Mouse (Mus musculus): ENCODE results near the gene Cirbp. TPM values are rescaled to one million over a fixed set of nuclear protein-coding genes. Genes with fewer than 3 reads are reported as not detected.

Gene Cirbp
- polyA plus RNA-seq, 1 experiment from 2014 or later: 96.2 TPM

DNA sequence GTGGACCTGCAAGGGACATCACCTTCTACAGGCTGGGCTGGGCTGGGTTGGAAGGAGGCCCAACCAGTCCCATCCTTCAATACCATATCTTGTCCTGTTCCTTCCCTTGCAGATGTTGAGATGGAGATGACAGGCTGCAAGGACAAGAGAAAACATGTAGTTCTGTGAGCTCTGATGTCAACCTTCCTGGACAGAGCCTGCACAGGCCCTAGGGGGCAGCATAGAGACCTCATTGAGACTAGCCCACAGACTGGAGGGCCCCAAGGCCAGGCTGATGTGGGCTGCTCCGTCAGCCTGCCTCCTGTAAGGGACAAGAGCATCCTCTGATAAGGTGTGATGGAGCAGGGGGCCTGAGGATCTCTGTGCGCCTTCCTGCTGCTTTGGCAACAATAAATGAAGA is 8.9 kb downstream of the Cirbp start:
- Histone ChIP-seq H3K9ac (replicated peaks; ENCODE audit: low read length) (no peak overlapping the region), H3K4me3 (ENCODE audit: low read length) (no peak overlapping the region), H3K4me1 (ENCODE audit: insufficient read depth, low read length) (peaks cover 21% of the 10 kb centered on the region), H3K9me3 (ENCODE audit: low read length) (no peaks in the 10 kb centered on the region), H3K4me2 (replicated peaks; ENCODE audit: low read depth, low read length) (no peak overlapping the region), H3K27ac (ENCODE audit: low read length) (no peak overlapping the region), H3K27me3 (ENCODE audit: insufficient read depth, low read length) (no peaks in the 10 kb centered on the region), H3K36me3 (ENCODE audit: insufficient read depth, low read length) (peaks cover 25% of the 10 kb centered on the region)
- 59% methylated on average over 2 of the region's 2 CpGs for WGBS
- ATAC-seq (ENCODE audit: low FRiP score, low TSS enrichment): no peak

DNA sequence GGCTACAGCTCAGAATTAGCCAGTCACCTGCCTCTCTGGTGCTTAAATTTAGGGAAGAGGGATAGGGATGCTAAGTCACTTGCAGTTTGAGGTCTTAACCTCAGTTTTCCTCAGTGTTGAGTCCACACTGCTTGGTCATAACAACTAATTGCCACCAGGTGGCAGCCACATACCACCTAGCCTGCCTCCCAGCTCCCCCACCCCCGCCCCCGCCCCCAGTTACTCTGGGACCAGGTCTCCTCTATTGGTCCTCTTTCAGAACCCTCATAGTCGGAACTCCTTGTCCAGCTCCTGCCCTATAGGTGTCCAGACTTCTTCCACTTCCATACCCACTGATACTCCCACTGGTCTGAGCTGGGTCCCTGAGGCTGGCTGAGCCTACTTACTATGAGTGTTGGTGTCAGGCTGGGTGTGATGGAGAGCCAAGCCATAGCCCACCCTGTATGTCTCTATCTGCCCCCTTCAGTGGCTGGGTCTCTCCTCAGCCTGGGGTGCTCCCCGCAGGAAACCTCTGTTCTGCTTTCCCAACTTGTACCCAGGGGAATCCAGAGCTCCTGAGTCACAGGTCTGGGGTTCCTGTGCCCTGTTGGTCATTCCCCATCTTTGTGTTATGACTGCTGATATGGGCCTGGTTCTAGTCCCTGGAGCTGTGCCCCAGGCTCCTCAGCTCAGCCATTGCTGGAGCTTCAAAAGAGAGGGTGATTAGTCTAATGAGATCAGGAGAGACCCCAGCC is 9.9 kb downstream of the Cirbp start:
- Histone ChIP-seq H3K4me2 (replicated peaks; ENCODE audit: low read depth, low read length) (no peak overlapping the region), H3K9ac (replicated peaks; ENCODE audit: low read length) (no peak overlapping the region), H3K27me3 (ENCODE audit: insufficient read depth, low read length) (no peaks in the 10 kb centered on the region), H3K4me3 (ENCODE audit: low read length) (no peak overlapping the region), H3K4me1 (ENCODE audit: insufficient read depth, low read length) (peaks cover 23% of the 10 kb centered on the region), H3K36me3 (ENCODE audit: insufficient read depth, low read length) (peaks cover 16% of the 10 kb centered on the region), H3K27ac (ENCODE audit: low read length) (no peak overlapping the region), H3K9me3 (ENCODE audit: low read length) (no peaks in the 10 kb centered on the region)
- ATAC-seq (ENCODE audit: low FRiP score, low TSS enrichment): no peak
- 25% methylated on average over 4 of the region's 4 CpGs for WGBS

- no peak overlapping the region for H3K4me3 ChIP-seq (ENCODE audit: low read length)
- H3K27me3 ChIP-seq (ENCODE audit: insufficient read depth, low read length): no peaks in the 10 kb centered on the region
- H3K4me1 ChIP-seq (ENCODE audit: insufficient read depth, low read length): peaks cover 28% of the 10 kb centered on the region
- ATAC-seq (ENCODE audit: low FRiP score, low TSS enrichment): no peak
- no peak overlapping the region for H3K4me2 ChIP-seq (replicated peaks; ENCODE audit: low read depth, low read length)
- no peak overlapping the region for H3K9ac ChIP-seq (replicated peaks; ENCODE audit: low read length)
- peaks cover 9% of the 10 kb centered on the region for H3K36me3 ChIP-seq (ENCODE audit: insufficient read depth, low read length)
- H3K27ac ChIP-seq (ENCODE audit: low read length): no peak overlapping the region
- WGBS: 73% methylated on average over 5 of the region's 5 CpGs
- H3K9me3 ChIP-seq (ENCODE audit: low read length): no peaks in the 10 kb centered on the region
Observed at GRCm38 (mm10) chr10:80176270-80176834, 10.6 kb downstream of the Cirbp start.

GRCm38 (mm10) chr10:80177441-80178279 is 11.9 kb downstream of the Cirbp start:
- no peaks in the 10 kb centered on the region for H3K9me3 ChIP-seq (ENCODE audit: low read length)
- H3K36me3 ChIP-seq (ENCODE audit: insufficient read depth, low read length): peaks cover 3% of the 10 kb centered on the region; the same call in 1 of the 2 replicates
- peaks cover 16% of the 10 kb centered on the region for H3K4me1 ChIP-seq (ENCODE audit: insufficient read depth, low read length)
- 70% methylated on average over 7 of the region's 7 CpGs for WGBS
- no peak overlapping the region for H3K27ac ChIP-seq (ENCODE audit: low read length)
- no peaks in the 10 kb centered on the region for H3K27me3 ChIP-seq (ENCODE audit: insufficient read depth, low read length)
- no peak overlapping the region for H3K4me3 ChIP-seq (ENCODE audit: low read length)
- no peak overlapping the region for H3K9ac ChIP-seq (replicated peaks; ENCODE audit: low read length)
- ATAC-seq (ENCODE audit: low FRiP score, low TSS enrichment): no peak
- no peak overlapping the region for H3K4me2 ChIP-seq (replicated peaks; ENCODE audit: low read depth, low read length)

DNA sequence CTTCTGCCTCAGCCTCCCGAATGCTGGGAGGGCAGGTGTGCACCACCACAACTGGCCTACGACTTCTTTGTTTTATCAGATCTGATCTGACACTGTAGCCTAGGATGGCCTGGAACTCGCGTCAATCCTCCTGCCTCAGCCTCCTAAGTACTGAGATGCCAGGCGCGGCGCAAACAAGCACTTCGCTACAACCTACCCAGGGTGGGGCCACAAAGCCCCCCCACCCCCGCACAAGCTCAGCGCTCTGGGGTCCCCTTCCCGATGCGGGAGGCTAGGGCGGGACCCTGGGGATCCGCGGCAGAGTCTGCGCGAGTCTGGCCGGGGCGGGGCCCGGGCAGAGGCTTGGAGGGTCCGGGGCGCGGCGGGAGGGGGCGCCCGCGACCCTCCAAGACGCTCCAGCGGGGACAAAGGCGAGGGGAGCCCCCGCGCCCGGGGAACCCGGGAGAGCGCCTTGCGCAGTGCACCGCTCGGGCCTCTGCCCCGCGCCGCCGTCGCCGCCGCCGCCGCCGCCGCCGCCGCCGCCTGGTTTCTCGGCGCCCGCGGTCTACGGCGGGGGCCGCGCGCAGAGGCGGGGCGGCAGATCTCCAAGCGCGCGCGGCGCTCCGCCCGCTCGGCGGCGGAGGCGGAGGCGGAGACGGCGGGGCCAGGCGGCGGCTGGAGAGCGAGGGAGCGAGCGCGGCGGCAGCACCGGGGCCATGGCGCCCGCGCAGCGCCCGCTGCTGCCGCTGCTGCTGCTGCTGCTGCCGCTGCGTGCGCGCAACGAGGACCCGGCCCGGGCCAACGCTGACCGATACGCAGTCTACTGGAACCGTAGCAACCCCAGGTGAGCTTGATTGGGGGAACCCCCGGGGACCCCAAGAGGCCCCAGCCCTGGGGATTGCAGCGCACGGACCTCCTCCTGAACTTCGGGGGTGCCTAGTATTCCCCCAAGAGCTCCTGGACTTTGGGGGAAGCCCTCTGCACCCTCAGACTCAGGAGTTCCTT is 13.6 kb downstream of the Cirbp start, which contains the start of gene Efna2:
TSS of gene Efna2 (plus strand) at position 415 of the 984 bp plus-strand sequence.
- Histone ChIP-seq H3K9ac (replicated peaks; ENCODE audit: low read length) (peak within 1 kb of the TSS; percentile 75), H3K4me2 (replicated peaks; ENCODE audit: low read depth, low read length) (peak within 1 kb of the TSS; percentile 71), H3K36me3 (ENCODE audit: insufficient read depth, low read length) (peaks cover 3% of the 10 kb centered on the region; the same call in 1 of the 2 replicates), H3K4me1 (ENCODE audit: insufficient read depth, low read length) (peaks cover 15% of the 10 kb centered on the region), H3K4me3 (ENCODE audit: low read length) (peak within 1 kb of the TSS; percentile 53), H3K27me3 (ENCODE audit: insufficient read depth, low read length) (no peaks in the 10 kb centered on the region), H3K27ac (ENCODE audit: low read length) (peak within 1 kb of the TSS; percentile 23; the same call in 1 of the 2 replicates), H3K9me3 (ENCODE audit: low read length) (no peaks in the 10 kb centered on the region)
- 2% methylated on average over 68 of the region's 106 CpGs for WGBS
- peak; percentile 58 for ATAC-seq (ENCODE audit: low FRiP score, low TSS enrichment)

GRCm38 (mm10) chr10:80180288-80180687 is 14.5 kb downstream of the Cirbp start:
- peak overlapping the region; percentile 75 for H3K9ac ChIP-seq (replicated peaks; ENCODE audit: low read length)
- H3K27me3 ChIP-seq (ENCODE audit: insufficient read depth, low read length): no peaks in the 10 kb centered on the region
- no peak for ATAC-seq (ENCODE audit: low FRiP score, low TSS enrichment)
- peak overlapping the region; percentile 71 for H3K4me2 ChIP-seq (replicated peaks; ENCODE audit: low read depth, low read length)
- 50% methylated on average over 6 of the region's 6 CpGs for WGBS
- H3K36me3 ChIP-seq (ENCODE audit: insufficient read depth, low read length): peaks cover 3% of the 10 kb centered on the region; the same call in 1 of the 2 replicates
- H3K4me3 ChIP-seq (ENCODE audit: low read length): peak overlapping the region; percentile 53
- no peak overlapping the region for H3K27ac ChIP-seq (ENCODE audit: low read length)
- H3K9me3 ChIP-seq (ENCODE audit: low read length): no peaks in the 10 kb centered on the region
- H3K4me1 ChIP-seq (ENCODE audit: insufficient read depth, low read length): peaks cover 15% of the 10 kb centered on the region

GRCm38 (mm10) chr10:80180823-80181222 is 15.0 kb downstream of the Cirbp start:
- H3K4me2 ChIP-seq (replicated peaks; ENCODE audit: low read depth, low read length): peak overlapping the region; percentile 71
- no peak for ATAC-seq (ENCODE audit: low FRiP score, low TSS enrichment)
- peaks cover 15% of the 10 kb centered on the region for H3K4me1 ChIP-seq (ENCODE audit: insufficient read depth, low read length)
- WGBS: 38% methylated on average over 5 of the region's 5 CpGs
- H3K4me3 ChIP-seq (ENCODE audit: low read length): peak overlapping the region; percentile 53; the same call in 1 of the 2 replicates
- peaks cover 3% of the 10 kb centered on the region; the same call in 1 of the 2 replicates for H3K36me3 ChIP-seq (ENCODE audit: insufficient read depth, low read length)
- H3K27ac ChIP-seq (ENCODE audit: low read length): no peak overlapping the region
- no peaks in the 10 kb centered on the region for H3K9me3 ChIP-seq (ENCODE audit: low read length)
- H3K27me3 ChIP-seq (ENCODE audit: insufficient read depth, low read length): no peaks in the 10 kb centered on the region; the same call in 1 of the 2 replicates
- peak overlapping the region; percentile 75 for H3K9ac ChIP-seq (replicated peaks; ENCODE audit: low read length)

GRCm38 (mm10) chr10:80182547-80182946 is 16.8 kb downstream of the Cirbp start:
- H3K4me3 ChIP-seq (ENCODE audit: low read length): no peak overlapping the region
- no peaks in the 10 kb centered on the region; the same call in 1 of the 2 replicates for H3K27me3 ChIP-seq (ENCODE audit: insufficient read depth, low read length)
- no peak overlapping the region for H3K4me2 ChIP-seq (replicated peaks; ENCODE audit: low read depth, low read length)
- ATAC-seq (ENCODE audit: low FRiP score, low TSS enrichment): no peak
- H3K36me3 ChIP-seq (ENCODE audit: insufficient read depth, low read length): peaks cover 3% of the 10 kb centered on the region; the same call in 1 of the 2 replicates
- H3K9ac ChIP-seq (replicated peaks; ENCODE audit: low read length): no peak overlapping the region
- peaks cover 15% of the 10 kb centered on the region for H3K4me1 ChIP-seq (ENCODE audit: insufficient read depth, low read length)
- H3K9me3 ChIP-seq (ENCODE audit: low read length): no peaks in the 10 kb centered on the region
- no peak overlapping the region for H3K27ac ChIP-seq (ENCODE audit: low read length)
- WGBS: 88% methylated on average over 7 of the region's 7 CpGs

- Histone ChIP-seq H3K36me3 (ENCODE audit: insufficient read depth, low read length) (peaks cover 5% of the 10 kb centered on the region; the same call in 1 of the 2 replicates), H3K4me3 (ENCODE audit: low read length) (no peak overlapping the region), H3K4me1 (ENCODE audit: insufficient read depth, low read length) (peaks cover 12% of the 10 kb centered on the region), H3K27ac (ENCODE audit: low read length) (no peak overlapping the region), H3K27me3 (ENCODE audit: insufficient read depth, low read length) (peaks cover 31% of the 10 kb centered on the region), H3K9me3 (ENCODE audit: low read length) (no peaks in the 10 kb centered on the region), H3K4me2 (replicated peaks; ENCODE audit: low read depth, low read length) (no peak overlapping the region), H3K9ac (replicated peaks; ENCODE audit: low read length) (no peak overlapping the region)
- ATAC-seq (ENCODE audit: low FRiP score, low TSS enrichment): no peak
- 40% methylated on average over 27 of the region's 27 CpGs for whole genome bisulfite sequencing
Observed at GRCm38 (mm10) chr10:80186649-80187048, 20.9 kb downstream of the Cirbp start.

All from kidney, embryonic 16.5 days (tissue).